Mouse (Mus musculus) embryonic stem cell, embryonic (primary cell): ENCODE data around the gene Sat1.
"Not testable (repeated sequence)": the region's sequence is repeated elsewhere in the genome, so short reads cannot be mapped to it uniquely, and the experiment has no call there.

Experiments used
- CTCF ChIA-PET, 4 experiments: fragments of 300-600 bp in 2 of 4; fragments of 350-600 bp in 2 of 4; sonication (Branson Sonifier 250); formaldehyde crosslinking; loops; one replicate each; lab custom pipeline; 2022; ENCODE audit warnings: inconsistent platforms in 2 of 4; lab: Charles Lee
- POLR2A ChIA-PET, 4 experiments: fragments of 300-600 bp in 2 of 4; fragments of 350-600 bp in 2 of 4; sonication (Branson Sonifier 250); formaldehyde crosslinking; loops; one replicate each; lab custom pipeline; 2022; ENCODE audit warnings: antibody characterized with exemption in 4 of 4, inconsistent platforms in 1 of 4; lab: Charles Lee

Gene Sat1

GRCm38 (mm10) chrX:155216271-155216670 lies at the start of gene Sat1:
Gene Sat1, minus strand, starts transcription at chrX:155216449.
- ChIA-PET CTCF (interaction anchor here in 2 of 4 experiments (0.6 to 1.7 kb wide), 6 partner anchors 43 to 159 kb away, joined by 3 to 10 read pairs (median 4); no protein-coding TSS in a partner anchor), POLR2A (interaction anchor here (0.6 to 3.3 kb wide), 32 partner anchors 12 to 1520 kb away, joined by 3 to 38 read pairs (median 5); partner anchors contain the start of genes Acot9 (in 2 of the 4) and Kctd12b (in 1 of the 4))

- CTCF ChIA-PET, result no interaction called here
Measured at GRCm38 (mm10) chrX:155262915-155263252, 46.6 kb upstream of the Sat1 start.

GRCm38 (mm10) chrX:155262235-155262914 lies 46.1 kb upstream of the Sat1 start, which contains the start of gene Acot9:
Gene Acot9, plus strand, starts transcription at chrX:155262443.
- ChIA-PET CTCF (interaction anchor here in 1 of 4 experiments (1.4 kb wide), 1 partner anchor 89 kb away, joined by 5 read pairs; no protein-coding TSS in a partner anchor), POLR2A (interaction anchor here (0.6 to 3.7 kb wide), 29 partner anchors 9 to 1430 kb away, joined by 3 to 38 read pairs (median 4); partner anchors contain the start of genes Sat1 (in 2 of the 4) and Spin2c (in 1 of the 4))

More at GRCm38 (mm10) chrX:155262915-155263252, 46.6 kb upstream of the Sat1 start:
- POLR2A ChIA-PET, result interaction anchor here (0.6 to 3.7 kb wide), 13 partner anchors 9 to 744 kb away, joined by 3 to 38 read pairs (median 5); partner anchors contain the start of gene Sat1 (in 3 of the 4)

- POLR2A ChIA-PET, result interaction anchor here in 1 of 4 experiments (1.8 kb wide), 1 partner anchor 41 kb away, joined by 6 read pairs; the partner anchor contains the start of gene Sat1
- CTCF ChIA-PET, result no interaction called here
Measured at GRCm38 (mm10) chrX:155256856-155257255, 40.6 kb upstream of the Sat1 start.

GRCm38 (mm10) chrX:155218277-155218676 lies 2.0 kb upstream of the Sat1 start:
- POLR2A ChIA-PET, result no interaction called here
- CTCF ChIA-PET, result no interaction called here

- ChIA-PET POLR2A (interaction anchor here (0.6 to 3.3 kb wide), 37 partner anchors 10 to 1520 kb away, joined by 3 to 38 read pairs (median 5); partner anchors contain the start of genes Acot9 (in 2 of the 4) and Kctd12b (in 1 of the 4)), CTCF (interaction anchor here in 2 of 4 experiments (0.6 to 1.7 kb wide), 6 partner anchors 43 to 160 kb away, joined by 3 to 10 read pairs (median 4); no protein-coding TSS in a partner anchor)
Measured at GRCm38 (mm10) chrX:155215501-155216248, 574 bp downstream of the Sat1 start.

- CTCF ChIA-PET, result no interaction called here
- POLR2A ChIA-PET, result interaction anchor here in 3 of 4 experiments (0.7 to 3.3 kb wide), 17 partner anchors 9 to 124 kb away, joined by 3 to 38 read pairs (median 6); partner anchors contain the start of gene Acot9 (in 2 of the 3)
Measured at GRCm38 (mm10) chrX:155214291-155215136, 1.7 kb downstream of the Sat1 start.

- CTCF ChIA-PET, result no interaction called here
Measured at GRCm38 (mm10) chrX:155208671-155209070, 7.6 kb downstream of the Sat1 start.

GRCm38 (mm10) chrX:155205436-155205835 lies 10.8 kb downstream of the Sat1 start:
- POLR2A ChIA-PET, result interaction anchor here in 3 of 4 experiments (1.0 to 1.8 kb wide), 5 partner anchors 8 to 57 kb away, joined by 3 to 6 read pairs (median 3); partner anchors contain the start of genes Acot9 (in 1 of the 3) and Sat1 (in 1 of the 3)
- CTCF ChIA-PET, result not testable (repeated sequence)

More at GRCm38 (mm10) chrX:155208671-155209070, 7.6 kb downstream of the Sat1 start:
- POLR2A ChIA-PET, result interaction anchor here in 2 of 4 experiments (1.0 to 1.3 kb wide), 2 partner anchors 14 to 53 kb away, joined by 3 read pairs; partner anchors contain the start of gene Acot9 (in 1 of the 2)

- POLR2A ChIA-PET, result interaction anchor here in 2 of 4 experiments (0.6 to 2.7 kb wide), 5 partner anchors 10 to 60 kb away, joined by 3 to 9 read pairs (median 6); partner anchors contain the start of genes Acot9 (in 1 of the 2) and Sat1 (in 1 of the 2)
- CTCF ChIA-PET, result no interaction called here
Measured at GRCm38 (mm10) chrX:155202406-155203305, 13.6 kb downstream of the Sat1 start.

GRCm38 (mm10) chrX:155201799-155202198 lies 14.4 kb downstream of the Sat1 start:
- ChIA-PET POLR2A (interaction anchor here in 2 of 4 experiments (0.7 to 2.7 kb wide), 4 partner anchors 13 to 61 kb away, joined by 3 to 9 read pairs (median 6); partner anchors contain the start of genes Acot9 (in 1 of the 2) and Sat1 (in 1 of the 2)), CTCF (no interaction called here)

- ChIA-PET POLR2A (interaction anchor here in 3 of 4 experiments (1.0 to 2.6 kb wide), 6 partner anchors 14 to 67 kb away, joined by 3 to 17 read pairs (median 4); partner anchors contain the start of genes Sat1 (in 3 of the 3) and Acot9 (in 1 of the 3)), CTCF (no interaction called here)
Measured at GRCm38 (mm10) chrX:155194979-155195378, 21.3 kb downstream of the Sat1 start.

- ChIA-PET POLR2A (interaction anchor here (0.7 to 2.6 kb wide), 8 partner anchors 15 to 144 kb away, joined by 3 to 17 read pairs (median 4); partner anchors contain the start of genes Sat1 (in 3 of the 4) and Acot9 (in 1 of the 4)), CTCF (no interaction called here)
Measured at GRCm38 (mm10) chrX:155193732-155194443, 22.4 kb downstream of the Sat1 start.

GRCm38 (mm10) chrX:155191941-155192340 lies 24.3 kb downstream of the Sat1 start:
- POLR2A ChIA-PET, result interaction anchor here in 1 of 4 experiments (1.3 kb wide), 1 partner anchor 70 kb away, joined by 3 read pairs; the partner anchor contains the start of gene Acot9
- CTCF ChIA-PET, result no interaction called here

- POLR2A ChIA-PET, result no interaction called here
Measured at GRCm38 (mm10) chrX:155177640-155178039, 38.6 kb downstream of the Sat1 start.

More at GRCm38 (mm10) chrX:155177640-155178039, 38.6 kb downstream of the Sat1 start:
- CTCF ChIA-PET, result no interaction called here
